Comparison of ENCODE assay signal across 24 mouse cellular contexts in genomic region chr2:116950154-116950553, GRCm38 (mm10).
"Had no signal": no experiment of that assay in that cellular context is flagged by ENCODE, and none has a peak within 500 bp of the region (broad histone marks: within the 10 kb centered on the region; RNA-seq: fewer than 3 reads in every experiment).

No protein-coding gene starts in this region.

- H3K9ac ChIP-seq: heart, embryonic 12.5 days; hindbrain, embryonic 13.5 days; hindbrain, embryonic 15.5 days; kidney, embryonic 15.5 days; limb, embryonic 13.5 days; limb, embryonic 15.5 days; liver, embryonic 12.5 days; liver, embryonic 14.5 days had no signal

- H3K9me3 ChIP-seq: heart, embryonic 10.5 days; hindbrain, embryonic 13.5 days; hindbrain, embryonic 15.5 days; kidney, embryonic 15.5 days; limb, embryonic 13.5 days; limb, embryonic 15.5 days; liver, embryonic 12.5 days had no signal

- H3K4me1 ChIP-seq: heart, embryonic 10.5 days; heart, embryonic 12.5 days; hindbrain, embryonic 13.5 days; hindbrain, embryonic 15.5 days; kidney, embryonic 15.5 days; limb, embryonic 15.5 days; liver, embryonic 12.5 days had no signal

- H3K36me3 ChIP-seq: heart, embryonic 10.5 days; heart, embryonic 12.5 days; hindbrain, embryonic 13.5 days; hindbrain, embryonic 15.5 days; kidney, embryonic 15.5 days; limb, embryonic 13.5 days; limb, embryonic 15.5 days; liver, embryonic 12.5 days had no signal

- DNase-seq: gastrocnemius, postnatal 14 days; gastrocnemius, postnatal 36 days; heart, adult 18-20 months; heart, postnatal 10 days; heart, postnatal 36 days; kidney, adult 11 months; kidney, adult 2 months; kidney, adult 9 months; kidney, postnatal 14 days; kidney, postnatal 36 days; layer of hippocampus, adult 9-11 months; layer of hippocampus, postnatal 36 days; left cerebral cortex, postnatal 4 days had no signal

- H3K27ac ChIP-seq: heart, embryonic 10.5 days; hindbrain, embryonic 13.5 days; hindbrain, embryonic 15.5 days; hindbrain, postnatal 0 days; kidney, embryonic 15.5 days; kidney, postnatal 0 days; limb, embryonic 13.5 days; limb, embryonic 15.5 days; liver, embryonic 12.5 days; liver, embryonic 14.5 days had no signal

- H3K4me3 ChIP-seq: heart, embryonic 10.5 days; heart, embryonic 12.5 days; hindbrain, embryonic 13.5 days; hindbrain, embryonic 15.5 days; kidney, embryonic 15.5 days; limb, embryonic 13.5 days; limb, embryonic 15.5 days; liver, embryonic 12.5 days had no signal
